Mouse (Mus musculus): Measurements from ENCODE around the gene Nfe2l2. TPM values are rescaled to one million over a fixed set of nuclear protein-coding genes. Genes with fewer than 3 reads are reported as not detected.
A peak's percentile ranks its signal among the peaks of the same experiment; 100 is the strongest.

Gene Nfe2l2
- polyA plus RNA-seq, 1 experiment, result 76.3 TPM

- 75% methylated on average over 8 of the region's 8 CpGs for WGBS
Measured at GRCm38 (mm10) chr2:75691316-75691715, 13.1 kb downstream of the Nfe2l2 start.

GRCm38 (mm10) chr2:75690656-75691055 is 13.8 kb downstream of the Nfe2l2 start:
- WGBS, result 69% methylated on average over 4 of the region's 4 CpGs
- no peak for DNase-seq
- no peak for TF ChIP-seq CTCF (IDR thresholded peaks at IDR 0.05; ENCODE audit: insufficient read depth, low read length)
- no peak for TF ChIP-seq POLR2A (IDR thresholded peaks at IDR 0.05; ENCODE audit: borderline replicate concordance, extremely low read depth, low read depth, low read length)
- Histone ChIP-seq H3K4me3 (replicated peaks; ENCODE audit: extremely low read depth, low read depth, low read length) (no peak overlapping the region), H3K4me1 (ENCODE audit: control insufficient read depth, insufficient read depth, low read length) (peaks cover 45% of the 10 kb centered on the region)

More at GRCm38 (mm10) chr2:75691316-75691715, 13.1 kb downstream of the Nfe2l2 start:
- Histone ChIP-seq H3K4me3 (replicated peaks; ENCODE audit: extremely low read depth, low read depth, low read length) (no peak overlapping the region), H3K4me1 (ENCODE audit: control insufficient read depth, insufficient read depth, low read length) (peaks cover 45% of the 10 kb centered on the region)
- DNase-seq, result no peak
- no peak for TF ChIP-seq POLR2A (IDR thresholded peaks at IDR 0.05; ENCODE audit: borderline replicate concordance, extremely low read depth, low read depth, low read length)
- TF ChIP-seq CTCF (IDR thresholded peaks at IDR 0.05; ENCODE audit: insufficient read depth, low read length), result no peak

GRCm38 (mm10) chr2:75689482-75690158 is 14.8 kb downstream of the Nfe2l2 start:
- 74% methylated on average over 10 of the region's 10 CpGs for WGBS
- no peak overlapping the region for H3K4me3 ChIP-seq (replicated peaks; ENCODE audit: extremely low read depth, low read depth, low read length)
- DNase-seq, result peak; percentile 19
- peaks cover 46% of the 10 kb centered on the region for H3K4me1 ChIP-seq (ENCODE audit: control insufficient read depth, insufficient read depth, low read length)
- no peak for TF ChIP-seq CTCF (IDR thresholded peaks at IDR 0.05; ENCODE audit: insufficient read depth, low read length)
- no peak for TF ChIP-seq POLR2A (IDR thresholded peaks at IDR 0.05; ENCODE audit: borderline replicate concordance, extremely low read depth, low read depth, low read length)

- WGBS, result 37% methylated on average over 1 of the region's 1 CpGs
- TF ChIP-seq CTCF (IDR thresholded peaks at IDR 0.05; ENCODE audit: insufficient read depth, low read length) (no peak), POLR2A (IDR thresholded peaks at IDR 0.05; ENCODE audit: borderline replicate concordance, extremely low read depth, low read depth, low read length) (no peak)
- DNase-seq, result no peak
- Histone ChIP-seq H3K4me3 (replicated peaks; ENCODE audit: extremely low read depth, low read depth, low read length) (no peak overlapping the region), H3K4me1 (ENCODE audit: control insufficient read depth, insufficient read depth, low read length) (peaks cover 49% of the 10 kb centered on the region)
Measured at GRCm38 (mm10) chr2:75688901-75689300, 15.5 kb downstream of the Nfe2l2 start.

GRCm38 (mm10) chr2:75687040-75687749 is 17.2 kb downstream of the Nfe2l2 start:
- no peak overlapping the region for H3K4me3 ChIP-seq (replicated peaks; ENCODE audit: extremely low read depth, low read depth, low read length)
- 67% methylated on average over 10 of the region's 10 CpGs for WGBS
- DNase-seq, result peak; percentile 8
- peaks cover 40% of the 10 kb centered on the region for H3K4me1 ChIP-seq (ENCODE audit: control insufficient read depth, insufficient read depth, low read length)
- no peak for TF ChIP-seq CTCF (IDR thresholded peaks at IDR 0.05; ENCODE audit: insufficient read depth, low read length)
- no peak for TF ChIP-seq POLR2A (IDR thresholded peaks at IDR 0.05; ENCODE audit: borderline replicate concordance, extremely low read depth, low read depth, low read length)

- Histone ChIP-seq H3K4me3 (replicated peaks; ENCODE audit: extremely low read depth, low read depth, low read length) (no peak overlapping the region), H3K4me1 (ENCODE audit: control insufficient read depth, insufficient read depth, low read length) (peaks cover 40% of the 10 kb centered on the region)
- WGBS, result 21% methylated on average over 6 of the region's 6 CpGs
- DNase-seq, result no peak
- TF ChIP-seq CTCF (IDR thresholded peaks at IDR 0.05; ENCODE audit: insufficient read depth, low read length), result no peak
Measured at GRCm38 (mm10) chr2:75685458-75685861, 19.0 kb downstream of the Nfe2l2 start.

- peaks cover 38% of the 10 kb centered on the region for H3K4me1 ChIP-seq (ENCODE audit: control insufficient read depth, insufficient read depth, low read length)
- 61% methylated on average over 3 of the region's 3 CpGs for WGBS
Measured at GRCm38 (mm10) chr2:75684526-75684925, 19.9 kb downstream of the Nfe2l2 start.

GRCm38 (mm10) chr2:75682978-75683709 is 21.3 kb downstream of the Nfe2l2 start:
- 4% methylated on average over 15 of the region's 15 CpGs for WGBS
- Histone ChIP-seq H3K4me1 (ENCODE audit: control insufficient read depth, insufficient read depth, low read length) (peaks cover 31% of the 10 kb centered on the region), H3K4me3 (replicated peaks; ENCODE audit: extremely low read depth, low read depth, low read length) (peak overlapping the region; percentile 40)
- TF ChIP-seq CTCF (IDR thresholded peaks at IDR 0.05; ENCODE audit: insufficient read depth, low read length) (no peak), POLR2A (IDR thresholded peaks at IDR 0.05; ENCODE audit: borderline replicate concordance, extremely low read depth, low read depth, low read length) (no peak)
- peak; percentile 62 for DNase-seq

More at GRCm38 (mm10) chr2:75684526-75684925, 19.9 kb downstream of the Nfe2l2 start:
- TF ChIP-seq CTCF (IDR thresholded peaks at IDR 0.05; ENCODE audit: insufficient read depth, low read length) (no peak), POLR2A (IDR thresholded peaks at IDR 0.05; ENCODE audit: borderline replicate concordance, extremely low read depth, low read depth, low read length) (no peak)
- no peak overlapping the region for H3K4me3 ChIP-seq (replicated peaks; ENCODE audit: extremely low read depth, low read depth, low read length)
- no peak for DNase-seq

- DNase-seq, result no peak
- peaks cover 28% of the 10 kb centered on the region for H3K4me1 ChIP-seq (ENCODE audit: control insufficient read depth, insufficient read depth, low read length)
- no peak overlapping the region for H3K4me3 ChIP-seq (replicated peaks; ENCODE audit: extremely low read depth, low read depth, low read length)
- 44% methylated on average over 7 of the region's 7 CpGs for WGBS
- TF ChIP-seq POLR2A (IDR thresholded peaks at IDR 0.05; ENCODE audit: borderline replicate concordance, extremely low read depth, low read depth, low read length) (no peak), CTCF (IDR thresholded peaks at IDR 0.05; ENCODE audit: insufficient read depth, low read length) (no peak)
Measured at GRCm38 (mm10) chr2:75681439-75681838, 23.0 kb downstream of the Nfe2l2 start.

All from lung, adult 2 months (tissue).